Mouse (Mus musculus) heart, postnatal 36 days (tissue): ENCODE results near the gene Fer. TPM values are rescaled to one million over a fixed set of nuclear protein-coding genes. Genes with fewer than 3 reads are reported as not detected.

Experiments
- DNase-seq, 2 experiments: peaks; one replicate each; pipeline ENCODE4 v3.0.0; 2021 to 2022
- intact Hi-C: fragments of 180-260 bp; cut with DNase I; formaldehyde crosslinking; loops from one replicate; pipeline ENCODE4 v1.15.1; 2025
- total RNA-seq, 2 experiments: library from RNA; stranded (reverse); gene quantifications; 2 replicates each; pipeline ENCODE4 v1.2.3; 2021

Fer gene
- total RNA-seq, 2 experiments from 2014 or later = 17.8 to 19.2 TPM

GRCm38 (mm10) chr17:64130356-64130755, 267.5 kb downstream of the Fer start:
- intact Hi-C loops = loop anchor here (5.0 kb wide), 1 partner anchor 202 kb away; the partner anchor contains the start of gene Pja2
- DNase-seq = peak; percentile 24 to 45

GRCm38 (mm10) chr17:64132183-64132582, 269.3 kb downstream of the Fer start:
- no peak for DNase-seq
- intact Hi-C loops = loop anchor here (5.0 kb wide), 1 partner anchor 200 kb away; the partner anchor contains the start of gene Pja2

- intact Hi-C loops = no loop called here
- no peak for DNase-seq
Measured at GRCm38 (mm10) chr17:64135941-64136650, 273.2 kb downstream of the Fer start.

GRCm38 (mm10) chr17:64138036-64138717, 275.3 kb downstream of the Fer start:
- intact Hi-C loops = no loop called here
- DNase-seq = no peak

- no peak for DNase-seq
- intact Hi-C loops = no loop called here
Measured at GRCm38 (mm10) chr17:64139231-64139915, 276.5 kb downstream of the Fer start.

GRCm38 (mm10) chr17:64140063-64140850, 277.4 kb downstream of the Fer start:
- intact Hi-C loops = no loop called here
- DNase-seq = no peak

GRCm38 (mm10) chr17:64141856-64142255, 279.0 kb downstream of the Fer start:
- peak in 1 of 2 experiments; percentile 19 for DNase-seq
- intact Hi-C loops = no loop called here

- no peak for DNase-seq
- intact Hi-C loops = no loop called here
Measured at GRCm38 (mm10) chr17:64146409-64146808, 283.5 kb downstream of the Fer start.

- intact Hi-C loops = no loop called here
- DNase-seq = no peak
Measured at GRCm38 (mm10) chr17:64150717-64151116, 287.9 kb downstream of the Fer start.

- intact Hi-C loops = no loop called here
- DNase-seq = no peak
Measured at GRCm38 (mm10) chr17:64167731-64168130, 304.9 kb downstream of the Fer start.

GRCm38 (mm10) chr17:64170019-64170418, 307.2 kb downstream of the Fer start:
- DNase-seq = no peak
- intact Hi-C loops = no loop called here

- intact Hi-C loops = no loop called here
- no peak for DNase-seq
Measured at GRCm38 (mm10) chr17:64172474-64172873, 309.6 kb downstream of the Fer start.

- DNase-seq = no peak
- intact Hi-C loops = no loop called here
Measured at GRCm38 (mm10) chr17:64180546-64180945, 317.7 kb downstream of the Fer start.

GRCm38 (mm10) chr17:64181291-64181690, 318.4 kb downstream of the Fer start:
- intact Hi-C loops = no loop called here

GRCm38 (mm10) chr17:64182599-64182998, 319.7 kb downstream of the Fer start:
- intact Hi-C loops = no loop called here
- no peak for DNase-seq

More at GRCm38 (mm10) chr17:64181291-64181690, 318.4 kb downstream of the Fer start:
- DNase-seq = no peak

- DNase-seq = no peak
- intact Hi-C loops = no loop called here
Measured at GRCm38 (mm10) chr17:64183196-64183595, 320.3 kb downstream of the Fer start.

Other genes with a start within 250 kb of the Fer start
- not detected for gene A930002H24Rik, start 729 bp downstream of the Fer start, total RNA-seq